8 mouse cellular contexts compared by ENCODE assay signal in genomic region chr1:185682458-185682750, GRCm38 (mm10).
A peak's percentile ranks its signal among the peaks of the same experiment; 100 is the strongest.
DNase-seq lines count a peak whose midpoint lies in the region; ATAC-seq lines count a peak whose summit lies in the region.

No protein-coding gene starts in this region.

- 73% methylated on average over 3 of the region's 3 CpGs for WGBS in heart, embryonic 13.5 days
- WGBS in neural tube, embryonic 15.5 days, result 59% methylated on average over 3 of the region's 3 CpGs
- WGBS in hindbrain, embryonic 15.5 days, result 51% methylated on average over 3 of the region's 3 CpGs
- 45% methylated on average over 3 of the region's 3 CpGs for WGBS in stomach, embryonic 15.5 days

- H3K9ac ChIP-seq in heart, embryonic 13.5 days, result 0 out of 2 replicates have a peak overlapping the region, but pooled peaks have one; percentile 14
- no peak overlapping the region for H3K9ac ChIP-seq in neural tube, embryonic 15.5 days (replicated peaks)
- H3K9ac ChIP-seq in hindbrain, embryonic 15.5 days, result no peak overlapping the region
- H3K9ac ChIP-seq in stomach, embryonic 15.5 days, result no peak overlapping the region

- no peaks in the 10 kb centered on the region for H3K9me3 ChIP-seq in heart, embryonic 13.5 days
- no peaks in the 10 kb centered on the region for H3K9me3 ChIP-seq in neural tube, embryonic 15.5 days (replicated peaks)
- no peaks in the 10 kb centered on the region for H3K9me3 ChIP-seq in hindbrain, embryonic 15.5 days
- H3K9me3 ChIP-seq in stomach, embryonic 15.5 days, result no peaks in the 10 kb centered on the region

- DNase-seq in heart, postnatal 36 days, result no peak
- DNase-seq in neural tube, embryonic 10.5 days (ENCODE audit: extremely low spot score, low spot score), result peak; percentile 23
- DNase-seq in cerebellum, adult 18-20 months, result no peak

- H3K27ac ChIP-seq in heart, embryonic 13.5 days (replicated peaks), result no peak overlapping the region
- H3K27ac ChIP-seq in neural tube, embryonic 15.5 days (replicated peaks), result no peak overlapping the region; the same call in 1 of the 2 replicates
- 0 out of 2 replicates have a peak overlapping the region, but pooled peaks have one; percentile 28 for H3K27ac ChIP-seq in hindbrain, embryonic 15.5 days (replicated peaks)
- H3K27ac ChIP-seq in stomach, embryonic 15.5 days, result peak overlapping the region; percentile 51

- H3K4me1 ChIP-seq in heart, embryonic 13.5 days, result no peaks in the 10 kb centered on the region
- peaks cover 6% of the 10 kb centered on the region; the same call in 1 of the 2 replicates for H3K4me1 ChIP-seq in neural tube, embryonic 15.5 days
- no peaks in the 10 kb centered on the region for H3K4me1 ChIP-seq in hindbrain, embryonic 15.5 days (replicated peaks)
- no peaks in the 10 kb centered on the region for H3K4me1 ChIP-seq in stomach, embryonic 15.5 days

- no peaks in the 10 kb centered on the region for H3K27me3 ChIP-seq in heart, embryonic 13.5 days (replicated peaks)
- H3K27me3 ChIP-seq in neural tube, embryonic 15.5 days (replicated peaks), result no peaks in the 10 kb centered on the region
- no peaks in the 10 kb centered on the region for H3K27me3 ChIP-seq in hindbrain, embryonic 15.5 days
- H3K27me3 ChIP-seq in stomach, embryonic 15.5 days (replicated peaks), result no peaks in the 10 kb centered on the region

- intact Hi-C loops in heart, postnatal 36 days (cut with DNase I), result loop anchor here (1.0 to 10.0 kb wide), 3 partner anchors 135 to 1040 kb away; no protein-coding TSS in a partner anchor

- no peak for ATAC-seq in heart, embryonic 13.5 days (ENCODE audit: extremely low read depth, insufficient number of reproducible peaks, low FRiP score, low TSS enrichment)
- ATAC-seq in neural tube, embryonic 15.5 days (ENCODE audit: low FRiP score), result no peak
- no peak for ATAC-seq in hindbrain, embryonic 15.5 days (ENCODE audit: low FRiP score, low read depth)
- ATAC-seq in stomach, embryonic 15.5 days (ENCODE audit: insufficient read depth, low FRiP score, low read depth), result no peak
- ATAC-seq in megakaryocyte-erythroid progenitor cell, adult 5-6 weeks (replicated peaks; ENCODE audit: low FRiP score, low TSS enrichment, poor library complexity, severe bottlenecking), result no peak

- no peak overlapping the region for H3K4me3 ChIP-seq in heart, embryonic 13.5 days
- no peak overlapping the region for H3K4me3 ChIP-seq in neural tube, embryonic 15.5 days (replicated peaks)
- no peak overlapping the region for H3K4me3 ChIP-seq in hindbrain, embryonic 15.5 days
- no peak overlapping the region for H3K4me3 ChIP-seq in stomach, embryonic 15.5 days (replicated peaks)

- H3K36me3 ChIP-seq in heart, embryonic 13.5 days, result no peaks in the 10 kb centered on the region
- H3K36me3 ChIP-seq in neural tube, embryonic 15.5 days, result no peaks in the 10 kb centered on the region
- no peaks in the 10 kb centered on the region for H3K36me3 ChIP-seq in hindbrain, embryonic 15.5 days
- H3K36me3 ChIP-seq in stomach, embryonic 15.5 days, result no peaks in the 10 kb centered on the region

- H3K4me2 ChIP-seq in heart, embryonic 13.5 days, result no peak overlapping the region
- no peak overlapping the region for H3K4me2 ChIP-seq in neural tube, embryonic 15.5 days
- H3K4me2 ChIP-seq in hindbrain, embryonic 15.5 days, result no peak overlapping the region
- no peak overlapping the region for H3K4me2 ChIP-seq in stomach, embryonic 15.5 days

Comparison
In these comparisons a context has a peak if more than half of its experiments do, and no peak if none do; other contexts are left out.
1. H3K27ac ChIP-seq: peak in hindbrain, embryonic 15.5 days (single experiment) and stomach, embryonic 15.5 days (single experiment); none in heart, embryonic 13.5 days (single experiment) and neural tube, embryonic 15.5 days (single experiment).